Mouse (Mus musculus) adipocyte (in vitro differentiated cells): ENCODE measurements around the gene Tmcc3.

Experiments used
- DNase-seq: peaks from one replicate; pipeline ENCODE4 v3.0.0-alpha.2; 2016; ENCODE audit warnings: low spot score

Tmcc3 gene

GRCm38 (mm10) chr10:94415950-94416844 is 104.4 kb downstream of the Tmcc3 start:
- no peak for DNase-seq

GRCm38 (mm10) chr10:94417643-94418042 is 105.9 kb downstream of the Tmcc3 start:
- peak; percentile 25 for DNase-seq

GRCm38 (mm10) chr10:94426000-94426920 is 114.5 kb downstream of the Tmcc3 start:
- DNase-seq, result no peak

GRCm38 (mm10) chr10:94426921-94427270 is 115.1 kb downstream of the Tmcc3 start:
- DNase-seq, result no peak

GRCm38 (mm10) chr10:94428186-94428942 is 116.6 kb downstream of the Tmcc3 start:
- DNase-seq, result peak; percentile 63

- no peak for DNase-seq
Measured at GRCm38 (mm10) chr10:94430566-94430965, 118.8 kb downstream of the Tmcc3 start.

GRCm38 (mm10) chr10:94432933-94433332 is 121.2 kb downstream of the Tmcc3 start:
- DNase-seq, result no peak

- DNase-seq, result no peak
Measured at GRCm38 (mm10) chr10:94433901-94434300, 122.2 kb downstream of the Tmcc3 start.

- no peak for DNase-seq
Measured at GRCm38 (mm10) chr10:94442725-94443124, 131.0 kb downstream of the Tmcc3 start.

GRCm38 (mm10) chr10:94443453-94443852 is 131.7 kb downstream of the Tmcc3 start:
- DNase-seq, result peak; percentile 52

- DNase-seq, result no peak
Measured at GRCm38 (mm10) chr10:94445192-94445591, 133.4 kb downstream of the Tmcc3 start.

GRCm38 (mm10) chr10:94446379-94447008 is 134.7 kb downstream of the Tmcc3 start:
- no peak for DNase-seq

- DNase-seq, result peak; percentile 29
Measured at GRCm38 (mm10) chr10:94449676-94450075, 137.9 kb downstream of the Tmcc3 start.

- no peak for DNase-seq
Measured at GRCm38 (mm10) chr10:94450781-94451180, 139.0 kb downstream of the Tmcc3 start.

GRCm38 (mm10) chr10:94457454-94457853 is 145.7 kb downstream of the Tmcc3 start:
- no peak for DNase-seq

GRCm38 (mm10) chr10:94458690-94459089 is 146.9 kb downstream of the Tmcc3 start:
- no peak for DNase-seq

- no peak for DNase-seq
Measured at GRCm38 (mm10) chr10:94461378-94461777, 149.6 kb downstream of the Tmcc3 start.

- no peak for DNase-seq
Measured at GRCm38 (mm10) chr10:94461871-94462270, 150.1 kb downstream of the Tmcc3 start.

- DNase-seq, result no peak
Measured at GRCm38 (mm10) chr10:94462386-94463064, 150.8 kb downstream of the Tmcc3 start.

GRCm38 (mm10) chr10:94463410-94463809 is 151.7 kb downstream of the Tmcc3 start:
- no peak for DNase-seq

- DNase-seq, result no peak
Measured at GRCm38 (mm10) chr10:94465646-94466045, 153.9 kb downstream of the Tmcc3 start.
